Mouse (Mus musculus): ENCODE data around the gene Cavin1.

DNA sequence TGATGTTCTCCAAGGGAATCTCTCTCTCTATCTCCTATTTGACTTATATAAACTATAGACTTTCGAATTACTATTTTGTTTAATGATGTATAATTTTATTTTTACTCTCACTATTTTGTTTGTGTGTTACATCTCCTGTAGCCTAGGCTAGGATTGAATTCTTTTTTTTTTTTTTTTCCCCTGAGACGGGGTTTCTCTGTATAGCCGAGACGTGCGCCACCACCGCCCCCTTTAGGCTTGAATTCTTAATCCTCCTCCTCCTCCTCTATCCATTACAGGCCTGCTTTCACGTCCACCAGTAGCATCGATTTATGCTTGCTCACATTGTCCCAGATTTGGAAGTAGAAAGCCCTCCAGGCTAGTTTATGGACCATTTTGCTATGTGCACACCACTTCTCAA, 11.4 kb upstream of the Cavin1 start:
- no peak for TF ChIP-seq CTCF (conservative IDR thresholded peaks at IDR 0.05; ENCODE audit: low read length)
- TF ChIP-seq NANOG (IDR thresholded peaks at IDR 0.05; ENCODE audit: borderline replicate concordance, low read length) = no peak

Data from E14TG2a.4 (cell line).